Mouse (Mus musculus) olfactory bulb, adult 2 months (tissue): Measurements from ENCODE around the gene Ube2z. TPM values are rescaled to one million over a fixed set of nuclear protein-coding genes. Genes with fewer than 3 reads are reported as not detected.

Experiments
- H3K27ac ChIP-seq: fragments of 200-500 bp; 2 replicates; pipeline ENCODE4 v1.5.1; 2012; ENCODE audit warnings: low read depth, low read length; ENCODE audit not compliant: insufficient read depth
- H3K4me1 ChIP-seq: fragments of 200-500 bp; 2 replicates; pipeline ENCODE4 v1.6.1; 2012; ENCODE audit warnings: low read length; ENCODE audit not compliant: control insufficient read depth, insufficient read depth
- H3K4me3 ChIP-seq: fragments of 200-500 bp; 2 replicates; pipeline ENCODE4 v1.5.1; 2012; ENCODE audit warnings: mild to moderate bottlenecking, low read depth, low read length, moderate library complexity; ENCODE audit not compliant: insufficient read depth
- CTCF ChIP-seq: fragments of 200-500 bp; IDR thresholded peaks from 2 replicates; pipeline ENCODE4 v1.5.1; 2012; ENCODE audit warnings: low read depth, mild to moderate bottlenecking, low read length, moderate library complexity; ENCODE audit not compliant: insufficient read depth
- POLR2A ChIP-seq: fragments of 200-500 bp; IDR thresholded peaks from 2 replicates; pipeline ENCODE4 v1.6.1; 2012; ENCODE audit warnings: mild to moderate bottlenecking, low read depth, low read length, moderate library complexity; ENCODE audit not compliant: insufficient read depth
- WGBS: fragments of 180-500 bp; shearing (Covaris S2); methylation state at CpG from one replicate; pipeline ENCODE4 v1.1.7; 2018; 5-methylcytosine and 5-hydroxymethylcytosine counted together
- polyA plus RNA-seq: library from polyadenylated mRNA; stranded (reverse); fragments of >200 nt; gene quantifications from 2 replicates; pipeline ENCODE4 v1.2.4, GENCODE M21; 2012; ENCODE audit warnings: low replicate concordance; ENCODE audit not compliant: missing spikeins, insufficient read depth, insufficient read length

Ube2z gene
- polyA plus RNA-seq, 1 experiment: not detected

DNA sequence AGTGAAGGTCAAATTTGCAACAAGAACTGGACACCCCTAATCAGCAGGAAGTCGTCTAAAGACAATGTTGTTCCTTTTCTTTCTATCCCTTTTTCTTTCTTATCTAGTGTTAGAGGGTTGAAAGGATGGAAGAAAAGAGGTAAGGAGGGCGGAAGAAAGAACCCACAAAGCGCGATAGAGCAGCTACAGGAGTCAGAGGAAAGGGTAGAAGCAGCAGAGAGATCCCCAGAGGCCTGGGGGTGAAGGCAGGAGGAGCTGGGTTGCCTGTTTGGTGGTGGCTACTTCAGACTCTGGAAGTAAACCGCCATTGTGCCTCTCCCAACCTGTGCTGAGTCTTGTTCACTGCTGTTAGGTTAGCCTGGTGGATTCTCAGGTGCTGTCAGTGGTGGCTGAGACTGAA, 37.1 kb downstream of the Ube2z start:
- no peak for TF ChIP-seq POLR2A
- TF ChIP-seq CTCF: no peak
- Histone ChIP-seq H3K4me1 (no peaks in the 10 kb centered on the region), H3K27ac (no peak overlapping the region), H3K4me3 (no peak overlapping the region)
- WGBS: 59% methylated on average over 5 of the region's 5 CpGs

DNA sequence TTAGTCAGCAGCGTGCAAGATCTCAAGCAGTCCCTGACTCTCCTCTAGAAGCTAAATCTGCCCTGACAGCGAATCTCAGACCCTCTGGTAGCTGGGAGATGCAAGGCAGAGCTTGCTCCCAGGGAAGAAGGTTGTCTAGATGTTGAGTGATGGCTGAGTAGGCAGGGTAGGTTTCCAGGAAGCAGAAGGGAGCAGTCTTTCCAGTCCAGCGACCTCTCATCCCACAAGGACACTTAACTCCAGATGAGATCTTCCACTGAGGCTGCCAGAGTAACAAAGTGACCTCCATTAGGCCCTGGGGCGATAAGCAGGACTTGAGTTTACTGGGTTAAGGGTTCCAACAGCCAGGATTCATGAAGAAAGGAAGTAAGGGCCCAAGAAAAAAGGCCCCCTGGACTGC, 44.6 kb downstream of the Ube2z start:
- H3K27ac ChIP-seq: no peak overlapping the region
- WGBS: 73% methylated on average over 4 of the region's 4 CpGs
- no peak for TF ChIP-seq CTCF
- no peak for TF ChIP-seq POLR2A

DNA sequence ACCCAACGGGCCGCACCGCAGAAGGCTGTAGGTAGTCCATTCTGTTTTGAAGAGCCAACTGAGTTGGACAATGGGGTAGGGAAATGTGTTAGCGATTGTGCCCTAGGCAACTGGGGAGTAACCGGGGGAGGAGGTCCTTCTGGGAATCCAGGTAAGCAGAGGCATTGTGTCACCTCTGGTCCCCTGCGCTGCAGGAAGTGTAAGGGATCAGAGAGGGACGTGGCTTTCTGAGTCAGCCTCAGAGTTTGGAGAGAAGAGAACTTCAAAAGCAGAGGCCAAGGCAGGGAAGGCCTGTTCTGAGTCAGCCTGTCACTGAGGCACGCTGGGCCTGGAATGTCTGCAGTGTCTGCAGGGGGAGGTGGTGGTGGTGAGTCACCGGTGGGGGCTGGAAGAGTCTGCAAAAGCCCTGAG, 47.2 kb downstream of the Ube2z start:
- Histone ChIP-seq H3K27ac (no peak overlapping the region), H3K4me1 (0 out of 2 replicates have a peak, but pooled peaks cover 2% of the 10 kb centered on the region), H3K4me3 (no peak overlapping the region)
- TF ChIP-seq CTCF (no peak), POLR2A (no peak)
- WGBS: 16% methylated on average over 9 of the region's 9 CpGs

More for the DNA sequence above, 44.6 kb downstream of the Ube2z start:
- H3K4me1 ChIP-seq: 0 out of 2 replicates have a peak, but pooled peaks cover 2% of the 10 kb centered on the region
- H3K4me3 ChIP-seq: no peak overlapping the region

DNA sequence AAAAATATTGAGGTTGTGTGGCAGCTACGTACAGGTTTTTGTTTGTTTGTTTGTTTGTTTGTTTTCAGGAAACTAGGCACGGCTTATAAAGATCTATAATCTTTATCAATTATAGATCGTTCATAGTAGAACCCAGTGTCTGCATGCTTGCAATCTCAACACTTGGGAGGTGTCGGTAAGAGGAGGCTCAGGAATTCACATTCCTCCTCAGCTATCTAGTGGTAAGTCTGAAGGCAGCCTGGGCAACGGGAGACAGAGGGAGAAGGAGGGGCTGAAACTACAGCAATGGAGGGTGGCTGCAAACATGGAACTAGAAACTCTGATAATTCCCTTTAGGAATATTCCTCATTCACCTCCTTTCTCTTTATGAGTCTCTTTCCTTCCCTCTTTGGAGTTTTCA, 49.8 kb downstream of the Ube2z start:
- Histone ChIP-seq H3K4me1 (0 out of 2 replicates have a peak, but pooled peaks cover 2% of the 10 kb centered on the region), H3K4me3 (no peak overlapping the region), H3K27ac (no peak overlapping the region)
- WGBS: 58% methylated on average over 5 of the region's 5 CpGs
- TF ChIP-seq POLR2A: no peak
- no peak for TF ChIP-seq CTCF

DNA sequence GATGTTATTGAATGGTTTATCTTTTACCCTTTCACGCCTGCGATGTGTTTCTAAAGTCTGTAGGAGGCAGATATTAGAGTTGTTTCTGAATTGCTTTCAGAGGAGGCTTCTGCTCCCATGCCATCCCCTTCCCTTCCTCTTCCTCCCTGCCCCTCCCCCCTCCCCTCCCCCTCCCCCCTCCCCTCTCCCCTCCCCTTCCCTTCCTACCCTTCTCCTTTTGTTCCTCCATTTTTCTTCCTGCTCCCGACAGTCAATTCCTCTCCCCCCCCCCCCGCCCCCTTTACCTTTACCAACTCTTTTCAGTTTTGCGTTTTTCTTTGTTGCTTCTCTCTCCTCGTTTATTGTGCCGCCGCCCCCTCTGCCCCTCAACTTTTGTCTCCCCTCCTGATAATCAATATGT, 53.2 kb downstream of the Ube2z start:
- WGBS: 9% methylated on average over 6 of the region's 8 CpGs
- Histone ChIP-seq H3K27ac (no peak overlapping the region), H3K4me3 (no peak overlapping the region), H3K4me1 (no peaks in the 10 kb centered on the region)
- TF ChIP-seq CTCF (no peak), POLR2A (no peak)

DNA sequence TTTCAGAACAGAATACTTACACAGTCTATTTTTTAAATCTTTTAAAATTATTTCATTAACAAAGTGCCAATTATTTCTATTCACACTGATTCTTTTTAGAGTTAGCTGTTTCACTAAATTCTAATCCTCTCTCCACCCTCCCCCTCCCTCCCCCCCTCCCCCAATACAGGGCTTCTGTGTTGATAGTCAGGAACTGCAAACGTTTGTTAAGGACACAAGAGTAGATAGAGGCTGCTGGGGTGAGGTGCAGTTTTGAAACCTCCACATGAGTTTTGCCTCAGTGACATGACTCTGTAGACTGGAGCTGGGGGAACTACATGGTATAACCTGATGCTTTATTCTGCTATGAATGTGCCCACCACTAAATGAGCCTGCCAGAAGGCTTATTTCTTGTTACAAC, 56.4 kb downstream of the Ube2z start:
- no peak for TF ChIP-seq POLR2A
- no peak for TF ChIP-seq CTCF
- H3K27ac ChIP-seq: no peak overlapping the region
- no peak overlapping the region for H3K4me3 ChIP-seq
- WGBS: 11% methylated on average over 1 of the region's 1 CpGs
- no peaks in the 10 kb centered on the region for H3K4me1 ChIP-seq

DNA sequence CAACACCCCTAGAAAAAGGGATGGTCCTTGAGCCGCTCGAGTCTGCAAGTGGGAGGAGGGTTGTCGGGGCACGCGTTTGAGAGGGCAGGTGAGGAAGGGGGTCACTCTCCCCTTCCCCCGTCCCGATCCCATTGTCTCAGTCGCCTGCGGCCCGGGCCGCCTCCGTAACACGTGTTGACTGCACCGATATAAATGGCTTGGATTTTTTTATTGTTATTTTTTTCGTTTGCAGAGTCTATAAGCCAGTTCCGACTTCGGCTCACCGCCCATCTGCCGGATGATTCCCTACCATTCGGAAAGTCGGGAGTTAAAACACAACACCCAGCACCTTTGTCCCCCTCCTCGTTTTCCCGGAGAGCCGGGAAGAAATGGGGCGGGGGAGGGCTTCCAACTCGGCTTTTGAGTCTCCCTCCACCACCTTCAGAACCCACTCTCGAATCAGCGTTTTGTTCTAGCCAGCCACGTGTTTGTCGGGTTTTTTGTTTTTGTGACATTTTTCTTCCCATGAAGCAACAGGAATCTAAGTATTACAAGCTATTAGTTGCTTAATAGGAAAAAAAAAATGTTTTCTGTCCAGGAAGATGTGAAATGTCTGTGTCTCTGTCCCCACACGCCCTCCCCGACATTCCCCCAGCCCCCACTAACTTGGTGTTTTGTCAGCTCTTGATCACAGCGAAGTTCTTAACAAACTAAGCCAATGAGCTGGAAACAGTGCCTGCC, 57.5 kb downstream of the Ube2z start:
- Histone ChIP-seq H3K4me3 (no peak overlapping the region), H3K4me1 (no peaks in the 10 kb centered on the region), H3K27ac (no peak overlapping the region)
- TF ChIP-seq CTCF: no peak
- no peak for TF ChIP-seq POLR2A
- 2% methylated on average over 33 of the region's 33 CpGs for WGBS

DNA sequence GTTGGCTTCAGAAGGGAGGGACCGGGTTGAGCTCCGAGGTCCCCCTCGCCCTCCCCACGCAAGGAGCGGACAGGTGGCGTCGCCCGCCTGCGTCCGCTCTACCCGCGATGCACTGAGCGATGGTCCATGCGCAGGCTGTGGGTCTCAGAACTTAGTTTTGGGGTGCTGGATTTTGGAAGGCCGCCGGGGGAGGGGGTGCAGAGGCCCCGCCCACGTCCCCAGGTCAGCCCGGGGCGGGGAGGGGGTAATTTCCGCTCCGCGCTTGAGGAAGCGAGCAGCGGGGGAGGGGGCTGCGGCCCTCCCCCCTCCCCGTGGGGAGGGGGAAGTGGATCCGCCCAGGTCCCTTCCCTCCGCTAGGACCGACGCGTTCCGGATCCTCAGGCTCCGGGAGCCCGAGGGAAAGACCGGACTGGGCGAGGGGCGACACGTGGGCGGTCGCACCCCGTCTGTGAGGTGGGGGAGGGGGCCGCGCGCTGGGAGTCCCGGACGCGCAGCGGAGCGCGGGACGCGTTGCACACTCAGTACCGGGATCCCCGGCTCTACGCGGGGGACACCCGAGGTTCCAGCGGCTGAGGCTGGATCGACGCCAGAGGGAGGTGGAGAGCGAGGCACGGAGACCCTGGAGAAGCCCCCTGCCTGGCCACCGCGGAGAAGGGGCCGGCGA, 58.2 kb downstream of the Ube2z start:
- WGBS: 1% methylated on average over 65 of the region's 67 CpGs
- TF ChIP-seq CTCF (no peak), POLR2A (no peak)
- no peak overlapping the region for H3K4me3 ChIP-seq
- no peak overlapping the region for H3K27ac ChIP-seq
- H3K4me1 ChIP-seq: no peaks in the 10 kb centered on the region

DNA sequence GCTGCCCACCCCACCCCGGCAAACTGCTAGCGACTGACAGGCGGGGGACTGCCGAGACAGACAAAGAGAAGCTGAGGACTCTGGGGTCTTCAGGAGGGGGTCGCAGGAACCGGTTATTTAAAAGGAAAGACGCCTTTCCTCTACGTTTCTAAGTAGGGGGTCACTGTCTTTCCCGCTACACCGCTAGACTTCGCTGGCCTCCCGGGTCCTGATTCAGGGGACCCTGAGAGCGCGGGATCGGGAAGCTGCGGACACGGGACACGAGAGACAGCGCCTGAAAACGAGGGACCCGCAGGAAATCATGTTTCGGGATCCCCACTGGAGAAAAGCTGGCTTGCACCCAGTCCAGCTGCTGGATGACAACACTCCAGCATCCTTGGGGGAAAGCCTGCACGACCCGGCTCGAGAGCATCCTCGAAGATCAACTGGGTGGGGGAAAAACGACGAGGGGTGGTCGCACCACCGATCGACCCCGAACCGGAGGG, 58.8 kb downstream of the Ube2z start:
- TF ChIP-seq CTCF (no peak), POLR2A (no peak)
- WGBS: under 1% methylated on average over 33 of the region's 33 CpGs
- H3K4me3 ChIP-seq: no peak overlapping the region
- H3K27ac ChIP-seq: no peak overlapping the region
- no peaks in the 10 kb centered on the region for H3K4me1 ChIP-seq
